Mouse (Mus musculus): ENCODE results near the gene Rab4a. TPM values are rescaled to one million over a fixed set of nuclear protein-coding genes. Genes with fewer than 3 reads are reported as not detected.

Gene Rab4a
- polyA plus RNA-seq, 1 experiment from 2014 or later = 32.2 TPM

DNA sequence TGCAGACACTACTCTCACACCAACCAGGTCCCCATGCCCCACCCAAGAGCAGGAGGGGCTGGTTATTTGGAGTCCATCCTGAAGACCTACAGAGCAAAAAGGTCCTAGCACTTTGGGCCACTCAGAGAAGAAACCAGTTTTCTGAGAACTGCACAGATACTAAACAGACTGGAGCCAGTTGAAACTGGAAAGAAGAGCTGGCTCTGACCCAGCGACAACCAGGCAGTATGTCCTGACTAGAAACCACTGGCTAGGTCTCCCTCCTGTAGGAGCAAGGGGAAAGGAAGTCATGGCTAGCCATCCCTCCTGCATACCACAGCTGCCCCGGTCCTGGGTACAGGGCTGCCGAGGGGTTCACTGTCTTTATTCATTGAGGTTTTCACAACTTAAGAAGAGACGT is 39.3 kb upstream of the Rab4a start:
- 79% methylated on average over 4 of the region's 4 CpGs for WGBS
- ATAC-seq (ENCODE audit: low read depth) = no peak

DNA sequence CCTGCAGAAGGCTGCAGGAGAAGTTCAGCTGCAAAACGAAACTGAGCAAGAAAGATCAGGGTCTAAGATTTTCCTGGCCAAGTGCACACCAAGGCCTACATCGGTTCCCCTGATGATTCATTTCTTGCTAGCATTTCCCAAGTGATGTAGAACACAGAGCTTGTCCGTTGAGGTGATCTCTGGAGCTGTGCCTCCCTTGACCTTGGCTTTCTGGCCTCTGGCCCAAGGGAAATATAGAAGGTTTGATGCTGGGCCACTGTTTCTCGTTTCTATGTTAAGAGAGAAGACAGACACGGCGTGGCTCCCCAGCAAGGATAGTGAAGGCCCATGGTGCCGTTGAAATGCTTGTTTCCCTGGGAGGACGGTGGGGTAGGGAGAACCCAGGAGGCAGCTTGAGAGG is 37.9 kb upstream of the Rab4a start:
- Histone ChIP-seq H3K4me2 (ENCODE audit: low read depth, low read length) (no peak overlapping the region), H3K9ac (ENCODE audit: low read length) (no peak overlapping the region), H3K9me3 (ENCODE audit: control insufficient read depth, low read length) (no peaks in the 10 kb centered on the region), H3K36me3 (ENCODE audit: control insufficient read depth, insufficient read depth, low read length) (no peaks in the 10 kb centered on the region), H3K4me1 (replicated peaks; ENCODE audit: control insufficient read depth, insufficient read depth, low read length) (peaks cover 14% of the 10 kb centered on the region), H3K27ac (ENCODE audit: low read length) (no peak overlapping the region), H3K27me3 (ENCODE audit: control insufficient read depth, insufficient read depth, low read depth, low read length) (no peaks in the 10 kb centered on the region), H3K4me3 (ENCODE audit: low read length) (no peak overlapping the region)
- 79% methylated on average over 8 of the region's 8 CpGs for WGBS
- no peak for ATAC-seq (ENCODE audit: low read depth)

More for the DNA sequence above, 39.3 kb upstream of the Rab4a start:
- no peak overlapping the region for H3K9ac ChIP-seq (ENCODE audit: low read length)
- no peak overlapping the region for H3K27ac ChIP-seq (ENCODE audit: low read length)
- H3K4me3 ChIP-seq (ENCODE audit: low read length) = no peak overlapping the region
- peaks cover 22% of the 10 kb centered on the region for H3K4me1 ChIP-seq (replicated peaks; ENCODE audit: control insufficient read depth, insufficient read depth, low read length)
- H3K9me3 ChIP-seq (ENCODE audit: control insufficient read depth, low read length) = no peaks in the 10 kb centered on the region
- no peaks in the 10 kb centered on the region for H3K36me3 ChIP-seq (ENCODE audit: control insufficient read depth, insufficient read depth, low read length)
- H3K27me3 ChIP-seq (ENCODE audit: control insufficient read depth, insufficient read depth, low read depth, low read length) = no peaks in the 10 kb centered on the region
- no peak overlapping the region for H3K4me2 ChIP-seq (ENCODE audit: low read depth, low read length)

DNA sequence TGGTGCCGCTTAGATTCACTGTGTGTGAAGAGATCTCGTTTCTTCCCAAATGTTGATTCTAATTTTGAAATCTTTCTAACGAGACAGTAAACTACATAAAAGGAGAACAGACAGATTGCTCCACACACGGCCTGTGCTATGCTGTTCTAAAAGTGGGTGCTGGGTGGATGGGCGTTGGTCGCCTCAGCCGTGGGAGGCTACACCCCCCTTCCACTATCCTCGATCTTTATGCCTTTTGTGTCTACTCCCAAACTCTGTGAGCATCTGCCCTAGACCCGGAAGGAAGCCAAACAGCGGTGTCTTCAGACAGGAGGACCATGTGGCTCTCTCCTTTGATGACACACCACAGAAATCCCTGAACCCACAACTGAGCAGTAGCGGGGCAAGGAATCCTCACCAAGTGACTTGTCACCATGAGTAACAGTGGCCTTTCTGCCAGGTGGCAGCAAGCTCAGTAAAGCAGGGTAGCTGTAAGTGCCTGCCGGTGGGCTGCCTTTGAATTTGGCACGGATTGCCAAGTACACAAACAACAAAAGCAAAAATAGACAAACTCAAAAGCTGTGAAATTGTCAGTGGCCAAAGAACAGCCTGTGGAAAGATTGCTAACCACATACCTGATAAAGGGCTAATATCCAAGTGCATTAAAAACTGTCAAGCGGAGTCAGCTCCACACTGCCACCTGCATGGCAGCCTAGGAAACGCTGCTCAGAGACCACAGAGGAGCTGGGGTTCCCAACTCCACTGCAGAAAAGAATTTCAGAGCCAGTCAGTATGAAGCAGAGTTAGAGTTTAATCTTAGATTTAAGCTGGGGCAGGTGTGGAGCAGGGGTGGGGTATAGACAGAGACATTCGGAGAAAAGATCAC is 37.1 kb upstream of the Rab4a start:
- no peak overlapping the region for H3K4me3 ChIP-seq (ENCODE audit: low read length)
- no peaks in the 10 kb centered on the region for H3K27me3 ChIP-seq (ENCODE audit: control insufficient read depth, insufficient read depth, low read depth, low read length)
- ATAC-seq (ENCODE audit: low read depth) = 0 out of 2 replicates have a peak, but pooled peaks have one; percentile 10
- H3K9ac ChIP-seq (ENCODE audit: low read length) = no peak overlapping the region
- no peaks in the 10 kb centered on the region for H3K9me3 ChIP-seq (ENCODE audit: control insufficient read depth, low read length)
- no peak overlapping the region for H3K4me2 ChIP-seq (ENCODE audit: low read depth, low read length)
- no peaks in the 10 kb centered on the region for H3K36me3 ChIP-seq (ENCODE audit: control insufficient read depth, insufficient read depth, low read length)
- peaks cover 6% of the 10 kb centered on the region for H3K4me1 ChIP-seq (replicated peaks; ENCODE audit: control insufficient read depth, insufficient read depth, low read length)
- no peak overlapping the region for H3K27ac ChIP-seq (ENCODE audit: low read length)
- 58% methylated on average over 16 of the region's 16 CpGs for WGBS

DNA sequence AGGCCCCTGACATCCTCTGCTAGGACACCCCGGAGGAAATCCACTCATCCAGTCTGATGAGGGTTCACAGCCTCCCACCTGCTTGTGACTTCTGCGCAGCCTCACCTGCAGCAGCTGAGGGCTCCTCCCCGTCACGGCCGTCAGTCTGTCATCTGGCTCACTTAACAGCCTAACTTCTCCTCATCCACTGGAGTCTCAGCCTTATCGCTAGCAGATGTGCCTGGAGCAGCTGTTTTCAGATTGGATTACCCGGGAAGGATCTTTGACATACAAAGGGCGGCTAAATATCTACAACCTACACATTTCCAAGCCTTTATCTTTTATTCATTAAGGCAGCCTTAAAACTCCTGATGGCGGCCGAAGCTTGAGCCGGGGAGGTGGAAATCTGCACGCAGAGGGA is 32.3 kb upstream of the Rab4a start:
- WGBS = 51% methylated on average over 12 of the region's 12 CpGs
- no peaks in the 10 kb centered on the region for H3K9me3 ChIP-seq (ENCODE audit: control insufficient read depth, low read length)
- no peak overlapping the region for H3K27ac ChIP-seq (ENCODE audit: low read length)
- no peak overlapping the region for H3K4me2 ChIP-seq (ENCODE audit: low read depth, low read length)
- H3K4me1 ChIP-seq (replicated peaks; ENCODE audit: control insufficient read depth, insufficient read depth, low read length) = peaks cover 10% of the 10 kb centered on the region; the same call in 1 of the 2 replicates
- no peak overlapping the region for H3K9ac ChIP-seq (ENCODE audit: low read length)
- no peak for ATAC-seq (ENCODE audit: low read depth)
- H3K27me3 ChIP-seq (ENCODE audit: control insufficient read depth, insufficient read depth, low read depth, low read length) = no peaks in the 10 kb centered on the region
- no peak overlapping the region for H3K4me3 ChIP-seq (ENCODE audit: low read length)
- H3K36me3 ChIP-seq (ENCODE audit: control insufficient read depth, insufficient read depth, low read length) = no peaks in the 10 kb centered on the region

DNA sequence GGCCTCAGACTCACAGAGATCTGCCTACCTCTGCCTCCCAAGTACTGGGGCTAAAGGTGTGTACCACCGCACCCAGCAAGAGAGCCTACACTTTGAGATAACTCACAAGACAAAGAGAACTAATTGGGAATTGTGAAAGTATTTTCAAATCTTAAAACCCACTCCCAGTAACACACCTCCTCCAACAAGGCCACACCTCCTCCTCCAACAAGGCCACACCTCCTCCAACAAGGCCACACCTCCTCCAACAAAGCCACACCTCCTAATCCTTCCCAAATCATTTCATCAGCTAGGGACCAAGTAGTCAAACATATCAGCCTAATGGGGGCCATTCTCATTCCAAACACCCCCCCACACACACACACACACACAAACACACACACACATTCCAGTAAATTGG is 31.3 kb upstream of the Rab4a start:
- ATAC-seq (ENCODE audit: low read depth) = no peak
- no peak overlapping the region for H3K27ac ChIP-seq (ENCODE audit: low read length)
- peaks cover 10% of the 10 kb centered on the region; the same call in 1 of the 2 replicates for H3K4me1 ChIP-seq (replicated peaks; ENCODE audit: control insufficient read depth, insufficient read depth, low read length)
- H3K4me2 ChIP-seq (ENCODE audit: low read depth, low read length) = no peak overlapping the region
- no peaks in the 10 kb centered on the region for H3K36me3 ChIP-seq (ENCODE audit: control insufficient read depth, insufficient read depth, low read length)
- H3K9ac ChIP-seq (ENCODE audit: low read length) = no peak overlapping the region
- H3K4me3 ChIP-seq (ENCODE audit: low read length) = no peak overlapping the region
- WGBS = 100% methylated on average over 1 of the region's 1 CpGs
- H3K9me3 ChIP-seq (ENCODE audit: control insufficient read depth, low read length) = no peaks in the 10 kb centered on the region
- no peaks in the 10 kb centered on the region for H3K27me3 ChIP-seq (ENCODE audit: control insufficient read depth, insufficient read depth, low read depth, low read length)

DNA sequence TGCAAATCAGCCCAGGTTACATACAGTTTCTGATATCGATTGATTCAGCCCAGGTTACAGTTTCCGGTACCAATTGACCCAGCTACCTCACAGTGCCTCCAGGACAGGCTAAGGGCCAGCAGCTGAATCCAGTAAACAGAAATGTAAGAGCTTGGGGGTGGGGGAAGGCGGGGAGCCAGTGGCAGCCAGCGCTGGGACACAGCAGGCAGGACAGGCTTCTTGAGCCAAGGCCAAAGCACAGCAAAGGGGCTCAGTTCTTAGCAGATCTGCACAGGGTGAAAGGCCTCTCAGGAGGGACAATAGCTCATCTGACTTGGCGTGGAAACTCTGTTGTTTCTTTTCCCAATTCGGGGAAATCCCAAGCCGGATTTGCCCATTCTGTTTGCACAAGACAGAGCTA is 28.5 kb upstream of the Rab4a start:
- Histone ChIP-seq H3K9me3 (ENCODE audit: control insufficient read depth, low read length) (no peaks in the 10 kb centered on the region), H3K4me2 (ENCODE audit: low read depth, low read length) (no peak overlapping the region), H3K9ac (ENCODE audit: low read length) (peak overlapping the region; percentile 21; the same call in 1 of the 2 replicates), H3K27me3 (ENCODE audit: control insufficient read depth, insufficient read depth, low read depth, low read length) (no peaks in the 10 kb centered on the region), H3K4me1 (replicated peaks; ENCODE audit: control insufficient read depth, insufficient read depth, low read length) (peaks cover 21% of the 10 kb centered on the region), H3K27ac (ENCODE audit: low read length) (peak overlapping the region; percentile 47), H3K4me3 (ENCODE audit: low read length) (no peak overlapping the region), H3K36me3 (ENCODE audit: control insufficient read depth, insufficient read depth, low read length) (no peaks in the 10 kb centered on the region)
- ATAC-seq (ENCODE audit: low read depth) = peak; percentile 76
- WGBS = 34% methylated on average over 7 of the region's 7 CpGs

DNA sequence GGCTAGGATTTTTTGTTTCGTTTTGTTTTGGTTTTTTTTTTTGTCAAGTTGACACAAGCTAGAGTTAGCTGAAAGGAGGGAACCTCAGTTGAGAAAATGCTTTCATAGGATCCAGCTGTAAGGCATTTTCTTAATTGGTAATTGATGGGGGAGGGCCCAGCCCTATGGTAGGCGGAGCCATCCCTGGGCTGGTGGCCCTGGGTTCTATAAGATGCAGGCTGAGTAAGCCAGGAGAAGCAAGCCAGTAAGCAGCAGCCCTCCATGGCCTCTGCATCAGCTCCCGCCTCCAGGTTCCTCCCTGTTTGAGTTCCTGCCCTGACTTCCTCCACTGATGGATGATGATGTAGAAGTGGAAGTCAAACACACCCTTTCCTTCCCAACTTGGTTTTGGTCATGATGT is 25.3 kb upstream of the Rab4a start:
- Histone ChIP-seq H3K27me3 (ENCODE audit: control insufficient read depth, insufficient read depth, low read depth, low read length) (no peaks in the 10 kb centered on the region), H3K9me3 (ENCODE audit: control insufficient read depth, low read length) (no peaks in the 10 kb centered on the region), H3K27ac (ENCODE audit: low read length) (no peak overlapping the region), H3K4me2 (ENCODE audit: low read depth, low read length) (no peak overlapping the region), H3K4me1 (replicated peaks; ENCODE audit: control insufficient read depth, insufficient read depth, low read length) (peaks cover 24% of the 10 kb centered on the region), H3K36me3 (ENCODE audit: control insufficient read depth, insufficient read depth, low read length) (no peaks in the 10 kb centered on the region), H3K4me3 (ENCODE audit: low read length) (no peak overlapping the region), H3K9ac (ENCODE audit: low read length) (no peak overlapping the region)
- 28% methylated on average over 3 of the region's 3 CpGs for whole genome bisulfite sequencing
- ATAC-seq (ENCODE audit: low read depth) = no peak

DNA sequence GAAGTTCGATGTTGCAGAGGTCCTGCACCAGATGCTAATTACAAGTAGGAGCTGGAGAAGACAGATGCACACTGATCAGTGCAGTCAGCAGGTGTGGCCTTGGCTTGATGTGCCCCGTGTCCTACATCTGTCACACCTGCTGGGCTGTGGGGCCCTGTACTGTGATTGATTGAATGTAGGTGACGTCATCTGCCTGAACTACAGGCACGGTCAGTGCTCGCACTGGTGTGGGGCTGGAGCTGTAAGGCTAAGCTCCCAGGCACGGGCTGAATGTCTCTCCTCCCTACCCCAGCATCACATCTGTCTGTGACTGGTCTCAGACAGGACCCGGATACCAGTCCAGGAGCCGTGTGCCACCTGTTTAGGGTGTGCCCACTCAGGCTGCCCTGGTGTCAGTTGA is 24.5 kb upstream of the Rab4a start:
- no peak overlapping the region for H3K4me2 ChIP-seq (ENCODE audit: low read depth, low read length)
- 20% methylated on average over 8 of the region's 8 CpGs for WGBS
- ATAC-seq (ENCODE audit: low read depth) = no peak

DNA sequence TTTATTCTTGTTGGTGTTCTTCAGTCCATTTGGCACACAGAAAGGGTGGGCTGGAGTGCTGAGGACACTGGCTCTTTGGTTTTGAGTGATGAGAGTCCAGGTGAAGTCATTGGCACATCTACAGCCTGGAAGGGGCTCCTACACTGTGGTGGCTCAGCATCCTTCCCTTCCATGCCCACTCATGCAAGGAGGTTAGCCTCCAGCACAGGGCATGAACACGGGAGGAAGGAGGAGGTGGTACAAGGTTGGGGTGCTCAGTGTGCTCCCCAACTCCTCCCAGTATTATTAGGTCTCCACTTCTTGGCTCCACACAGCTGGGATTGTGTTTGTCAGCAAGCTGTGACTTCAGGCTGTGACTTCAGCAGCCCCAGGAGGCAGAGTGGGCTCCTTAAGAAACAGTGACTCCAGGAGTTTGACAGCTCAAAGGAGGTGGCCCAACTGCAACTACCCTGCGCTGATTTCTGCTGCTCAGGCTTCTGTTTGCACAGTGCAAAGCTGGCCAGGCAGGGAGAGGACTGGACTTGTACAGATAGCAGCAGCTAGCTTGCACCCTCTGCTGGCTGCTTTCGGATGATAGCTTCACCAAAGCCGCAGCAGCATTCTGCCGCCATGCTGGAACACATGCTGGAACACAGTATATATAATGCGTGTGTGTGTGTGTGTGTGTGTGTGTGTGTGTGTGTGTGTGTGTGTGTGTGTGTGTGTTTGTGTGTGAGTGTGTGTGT is 22.1 kb upstream of the Rab4a start:
- no peaks in the 10 kb centered on the region for H3K36me3 ChIP-seq (ENCODE audit: control insufficient read depth, insufficient read depth, low read length)
- H3K9me3 ChIP-seq (ENCODE audit: control insufficient read depth, low read length) = no peaks in the 10 kb centered on the region
- no peaks in the 10 kb centered on the region for H3K27me3 ChIP-seq (ENCODE audit: control insufficient read depth, insufficient read depth, low read depth, low read length)
- H3K4me1 ChIP-seq (replicated peaks; ENCODE audit: control insufficient read depth, insufficient read depth, low read length) = peaks cover 19% of the 10 kb centered on the region
- no peak overlapping the region for H3K4me3 ChIP-seq (ENCODE audit: low read length)
- H3K27ac ChIP-seq (ENCODE audit: low read length) = no peak overlapping the region
- ATAC-seq (ENCODE audit: low read depth) = peak; percentile 90
- no peak overlapping the region for H3K9ac ChIP-seq (ENCODE audit: low read length)
- no peak overlapping the region for H3K4me2 ChIP-seq (ENCODE audit: low read depth, low read length)
- 5% methylated on average over 6 of the region's 6 CpGs for WGBS

More for the DNA sequence above, 24.5 kb upstream of the Rab4a start:
- Histone ChIP-seq H3K36me3 (ENCODE audit: control insufficient read depth, insufficient read depth, low read length) (no peaks in the 10 kb centered on the region), H3K27ac (ENCODE audit: low read length) (no peak overlapping the region), H3K27me3 (ENCODE audit: control insufficient read depth, insufficient read depth, low read depth, low read length) (no peaks in the 10 kb centered on the region), H3K4me3 (ENCODE audit: low read length) (no peak overlapping the region), H3K9me3 (ENCODE audit: control insufficient read depth, low read length) (no peaks in the 10 kb centered on the region), H3K4me1 (replicated peaks; ENCODE audit: control insufficient read depth, insufficient read depth, low read length) (peaks cover 24% of the 10 kb centered on the region), H3K9ac (ENCODE audit: low read length) (no peak overlapping the region)
